Mouse (Mus musculus): ENCODE measurements at regions not wholly inside any gene's neighbourhood (a gene's known extent, or its start where the extent isn't known, plus 50 kb on each side); places are given as distances from the start of the nearest gene placed in this dataset.
"Not testable (repeated sequence)": the region's sequence is repeated elsewhere in the genome, so short reads cannot be mapped to it uniquely, and the experiment has no call there.

GRCm38 (mm10) chr3:15016621-15017020 lies 130.5 kb downstream of the Car2 start:
- in situ Hi-C loops (cut with MboI): no loop called here

- in situ Hi-C loops (cut with MboI): no loop called here
Measured at GRCm38 (mm10) chr3:15022773-15023172, 136.7 kb downstream of the Car2 start.

- in situ Hi-C loops (cut with MboI): no loop called here
Measured at GRCm38 (mm10) chr3:15040866-15041528, 154.9 kb downstream of the Car2 start.

- in situ Hi-C loops (cut with MboI): no loop called here
Measured at GRCm38 (mm10) chr3:15053968-15054367, 167.9 kb downstream of the Car2 start.

- in situ Hi-C loops (cut with MboI): not testable (repeated sequence)
Measured at GRCm38 (mm10) chr3:15055516-15056256, 169.6 kb downstream of the Car2 start.

GRCm38 (mm10) chr3:15056788-15057585 lies 170.9 kb downstream of the Car2 start:
- in situ Hi-C loops (cut with MboI): not testable (repeated sequence)

- in situ Hi-C loops (cut with MboI): no loop called here
Measured at GRCm38 (mm10) chr3:15065681-15066080, 179.6 kb downstream of the Car2 start.

GRCm38 (mm10) chr3:15068256-15068655 lies 182.2 kb downstream of the Car2 start:
- in situ Hi-C loops (cut with MboI): no loop called here

- in situ Hi-C loops (cut with MboI): no loop called here
Measured at GRCm38 (mm10) chr3:15071030-15071883, 185.2 kb downstream of the Car2 start.

- in situ Hi-C loops (cut with MboI): no loop called here
Measured at GRCm38 (mm10) chr3:15073405-15073804, 187.3 kb downstream of the Car2 start.

GRCm38 (mm10) chr3:15073847-15074246 lies 187.8 kb downstream of the Car2 start:
- in situ Hi-C loops (cut with MboI): no loop called here

- in situ Hi-C loops (cut with MboI): no loop called here
Measured at GRCm38 (mm10) chr3:15074949-15075348, 188.9 kb downstream of the Car2 start.

GRCm38 (mm10) chr3:15090124-15090523 lies 204.1 kb downstream of the Car2 start:
- in situ Hi-C loops (cut with MboI): no loop called here

- in situ Hi-C loops (cut with MboI): no loop called here
Measured at GRCm38 (mm10) chr3:15098206-15098817, 212.2 kb downstream of the Car2 start.

- in situ Hi-C loops (cut with MboI): no loop called here
Measured at GRCm38 (mm10) chr3:15098981-15099380, 212.9 kb downstream of the Car2 start.

GRCm38 (mm10) chr3:15105627-15106026 lies 219.6 kb downstream of the Car2 start:
- in situ Hi-C loops (cut with MboI): no loop called here

GRCm38 (mm10) chr3:15106281-15106680 lies 220.2 kb downstream of the Car2 start:
- in situ Hi-C loops (cut with MboI): no loop called here

GRCm38 (mm10) chr3:15107301-15107700 lies 221.2 kb downstream of the Car2 start:
- in situ Hi-C loops (cut with MboI): no loop called here

- in situ Hi-C loops (cut with MboI): no loop called here
Measured at GRCm38 (mm10) chr3:15108239-15108934, 222.3 kb downstream of the Car2 start.

- in situ Hi-C loops (cut with MboI): no loop called here
Measured at GRCm38 (mm10) chr3:15110037-15110748, 221.9 kb downstream of the Gm9733 start.
